Mouse (Mus musculus): ENCODE measurements around the gene Hivep3. TPM values are rescaled to one million over a fixed set of nuclear protein-coding genes. Genes with fewer than 3 reads are reported as not detected.

Hivep3 gene
- polyA plus RNA-seq, 1 experiment from 2014 or later, result 2.0 TPM

- 90% methylated on average over 10 of the region's 10 CpGs for WGBS
- H3K27me3 ChIP-seq (ENCODE audit: control insufficient read depth, insufficient read depth, low read length), result no peaks in the 10 kb centered on the region
- ATAC-seq (ENCODE audit: low FRiP score), result no peak
- H3K36me3 ChIP-seq (ENCODE audit: control insufficient read depth, insufficient read depth, low read length), result no peaks in the 10 kb centered on the region
- no peak overlapping the region for H3K9ac ChIP-seq (ENCODE audit: low read length)
- H3K4me1 ChIP-seq (ENCODE audit: control insufficient read depth, insufficient read depth, low read length), result peaks cover 9% of the 10 kb centered on the region; the same call in 1 of the 2 replicates
- no peak overlapping the region for H3K4me3 ChIP-seq (ENCODE audit: low read depth, low read length)
- no peaks in the 10 kb centered on the region for H3K9me3 ChIP-seq (ENCODE audit: control insufficient read depth, low read length)
- H3K27ac ChIP-seq (ENCODE audit: low read depth, low read length), result no peak overlapping the region
- H3K4me2 ChIP-seq, result no peak overlapping the region
- DNase-seq (ENCODE audit: low spot score, missing footprints), result no peak
Observed at GRCm38 (mm10) chr4:119975242-119975641, 241.7 kb downstream of the Hivep3 start.

GRCm38 (mm10) chr4:119975822-119976221 is 242.2 kb downstream of the Hivep3 start:
- no peaks in the 10 kb centered on the region for H3K36me3 ChIP-seq (ENCODE audit: control insufficient read depth, insufficient read depth, low read length)
- no peak overlapping the region for H3K4me2 ChIP-seq
- DNase-seq (ENCODE audit: low spot score, missing footprints) (peak; percentile 72), ATAC-seq (ENCODE audit: low FRiP score) (peak; percentile 19; the same call in 1 of the 2 replicates)
- H3K9me3 ChIP-seq (ENCODE audit: control insufficient read depth, low read length), result no peaks in the 10 kb centered on the region
- no peak overlapping the region for H3K9ac ChIP-seq (ENCODE audit: low read length)
- no peaks in the 10 kb centered on the region for H3K27me3 ChIP-seq (ENCODE audit: control insufficient read depth, insufficient read depth, low read length)
- no peak overlapping the region for H3K27ac ChIP-seq (ENCODE audit: low read depth, low read length)
- peaks cover 9% of the 10 kb centered on the region; the same call in 1 of the 2 replicates for H3K4me1 ChIP-seq (ENCODE audit: control insufficient read depth, insufficient read depth, low read length)
- 77% methylated on average over 12 of the region's 12 CpGs for WGBS
- no peak overlapping the region for H3K4me3 ChIP-seq (ENCODE audit: low read depth, low read length)

- no peak overlapping the region for H3K27ac ChIP-seq (ENCODE audit: low read depth, low read length)
- no peak for DNase-seq (ENCODE audit: low spot score, missing footprints)
- peak; percentile 66 for ATAC-seq (ENCODE audit: low FRiP score)
- no peaks in the 10 kb centered on the region for H3K27me3 ChIP-seq (ENCODE audit: control insufficient read depth, insufficient read depth, low read length)
- 33% methylated on average over 2 of the region's 3 CpGs for WGBS
- no peaks in the 10 kb centered on the region for H3K9me3 ChIP-seq (ENCODE audit: control insufficient read depth, low read length)
- no peak overlapping the region for H3K9ac ChIP-seq (ENCODE audit: low read length)
- no peak overlapping the region for H3K4me2 ChIP-seq
- no peaks in the 10 kb centered on the region for H3K36me3 ChIP-seq (ENCODE audit: control insufficient read depth, insufficient read depth, low read length)
- H3K4me1 ChIP-seq (ENCODE audit: control insufficient read depth, insufficient read depth, low read length), result peaks cover 9% of the 10 kb centered on the region; the same call in 1 of the 2 replicates
- no peak overlapping the region for H3K4me3 ChIP-seq (ENCODE audit: low read depth, low read length)
Observed at GRCm38 (mm10) chr4:119976428-119977168, 243.0 kb downstream of the Hivep3 start.

- no peaks in the 10 kb centered on the region for H3K36me3 ChIP-seq (ENCODE audit: control insufficient read depth, insufficient read depth, low read length)
- H3K4me2 ChIP-seq, result no peak overlapping the region
- ATAC-seq (ENCODE audit: low FRiP score) (no peak), DNase-seq (ENCODE audit: low spot score, missing footprints) (no peak)
- H3K4me1 ChIP-seq (ENCODE audit: control insufficient read depth, insufficient read depth, low read length), result peaks cover 9% of the 10 kb centered on the region; the same call in 1 of the 2 replicates
- H3K27me3 ChIP-seq (ENCODE audit: control insufficient read depth, insufficient read depth, low read length), result no peaks in the 10 kb centered on the region
- WGBS, result 81% methylated on average over 7 of the region's 7 CpGs
- H3K9me3 ChIP-seq (ENCODE audit: control insufficient read depth, low read length), result no peaks in the 10 kb centered on the region
- no peak overlapping the region for H3K4me3 ChIP-seq (ENCODE audit: low read depth, low read length)
- no peak overlapping the region for H3K27ac ChIP-seq (ENCODE audit: low read depth, low read length)
- no peak overlapping the region for H3K9ac ChIP-seq (ENCODE audit: low read length)
Observed at GRCm38 (mm10) chr4:119977817-119978491, 244.4 kb downstream of the Hivep3 start.

DNA sequence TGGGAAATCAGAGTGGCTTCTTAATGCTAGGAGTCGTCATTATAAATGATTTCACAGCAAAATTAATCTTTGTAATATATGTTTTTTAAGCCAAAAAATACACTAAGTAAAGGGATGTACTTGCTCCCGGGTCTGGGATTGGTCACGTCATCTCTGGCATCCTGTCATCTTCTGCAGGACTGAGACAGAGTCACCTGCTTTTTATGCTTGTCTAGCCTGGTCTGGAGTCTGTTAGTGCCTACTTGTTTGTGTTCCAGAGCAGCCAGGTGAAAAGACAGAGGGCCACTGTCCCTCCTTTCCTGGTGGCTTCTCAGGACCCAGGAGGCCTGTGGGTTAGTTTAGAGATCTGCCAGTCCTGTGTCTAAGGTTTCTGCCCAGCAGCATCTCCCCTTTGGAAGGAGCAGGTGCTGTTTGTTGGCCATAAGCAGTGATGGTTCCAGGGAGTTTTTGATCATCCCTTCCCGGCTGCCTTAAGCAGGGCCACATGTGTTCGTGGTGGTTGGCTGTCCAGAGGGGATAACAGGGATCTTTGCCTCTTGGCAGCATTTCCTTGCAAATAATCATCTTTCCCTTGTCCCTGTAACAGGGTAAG is 245.8 kb downstream of the Hivep3 start:
- H3K4me3 ChIP-seq (ENCODE audit: low read depth, low read length), result no peak overlapping the region
- H3K27ac ChIP-seq (ENCODE audit: low read depth, low read length), result no peak overlapping the region
- no peak for DNase-seq (ENCODE audit: low spot score, missing footprints)
- H3K36me3 ChIP-seq (ENCODE audit: control insufficient read depth, insufficient read depth, low read length), result no peaks in the 10 kb centered on the region
- no peak overlapping the region for H3K9ac ChIP-seq (ENCODE audit: low read length)
- no peak overlapping the region for H3K4me2 ChIP-seq
- H3K9me3 ChIP-seq (ENCODE audit: control insufficient read depth, low read length), result no peaks in the 10 kb centered on the region
- no peak for ATAC-seq (ENCODE audit: low FRiP score)
- H3K4me1 ChIP-seq (ENCODE audit: control insufficient read depth, insufficient read depth, low read length), result peaks cover 9% of the 10 kb centered on the region; the same call in 1 of the 2 replicates
- H3K27me3 ChIP-seq (ENCODE audit: control insufficient read depth, insufficient read depth, low read length), result no peaks in the 10 kb centered on the region
- 80% methylated on average over 5 of the region's 5 CpGs for WGBS

- Histone ChIP-seq H3K9ac (ENCODE audit: low read length) (no peak overlapping the region), H3K4me1 (ENCODE audit: control insufficient read depth, insufficient read depth, low read length) (peaks cover 9% of the 10 kb centered on the region; the same call in 1 of the 2 replicates), H3K4me2 (no peak overlapping the region), H3K4me3 (ENCODE audit: low read depth, low read length) (no peak overlapping the region), H3K36me3 (ENCODE audit: control insufficient read depth, insufficient read depth, low read length) (no peaks in the 10 kb centered on the region), H3K27me3 (ENCODE audit: control insufficient read depth, insufficient read depth, low read length) (no peaks in the 10 kb centered on the region), H3K9me3 (ENCODE audit: control insufficient read depth, low read length) (no peaks in the 10 kb centered on the region), H3K27ac (ENCODE audit: low read depth, low read length) (no peak overlapping the region)
- ATAC-seq (ENCODE audit: low FRiP score) (no peak), DNase-seq (ENCODE audit: low spot score, missing footprints) (no peak)
- 64% methylated on average over 2 of the region's 2 CpGs for WGBS
Observed at GRCm38 (mm10) chr4:119979918-119980317, 246.3 kb downstream of the Hivep3 start.

- Histone ChIP-seq H3K4me3 (ENCODE audit: low read depth, low read length) (no peak overlapping the region), H3K9me3 (ENCODE audit: control insufficient read depth, low read length) (no peaks in the 10 kb centered on the region), H3K36me3 (ENCODE audit: control insufficient read depth, insufficient read depth, low read length) (no peaks in the 10 kb centered on the region), H3K4me2 (no peak overlapping the region), H3K27me3 (ENCODE audit: control insufficient read depth, insufficient read depth, low read length) (no peaks in the 10 kb centered on the region), H3K9ac (ENCODE audit: low read length) (no peak overlapping the region), H3K27ac (ENCODE audit: low read depth, low read length) (no peak overlapping the region), H3K4me1 (ENCODE audit: control insufficient read depth, insufficient read depth, low read length) (peaks cover 7% of the 10 kb centered on the region; the same call in 1 of the 2 replicates)
- no peak for ATAC-seq (ENCODE audit: low FRiP score)
- no peak for DNase-seq (ENCODE audit: low spot score, missing footprints)
- 88% methylated on average over 12 of the region's 12 CpGs for WGBS
Observed at GRCm38 (mm10) chr4:119981047-119981720, 247.6 kb downstream of the Hivep3 start.

- H3K4me1 ChIP-seq (ENCODE audit: control insufficient read depth, insufficient read depth, low read length), result peaks cover 11% of the 10 kb centered on the region
- no peak for ATAC-seq (ENCODE audit: low FRiP score)
- H3K4me3 ChIP-seq (ENCODE audit: low read depth, low read length), result no peak overlapping the region
- no peaks in the 10 kb centered on the region for H3K27me3 ChIP-seq (ENCODE audit: control insufficient read depth, insufficient read depth, low read length)
- H3K9ac ChIP-seq (ENCODE audit: low read length), result no peak overlapping the region
- WGBS, result 87% methylated on average over 5 of the region's 5 CpGs
- H3K4me2 ChIP-seq, result no peak overlapping the region
- H3K27ac ChIP-seq (ENCODE audit: low read depth, low read length), result no peak overlapping the region
- H3K9me3 ChIP-seq (ENCODE audit: control insufficient read depth, low read length), result no peaks in the 10 kb centered on the region
- no peaks in the 10 kb centered on the region for H3K36me3 ChIP-seq (ENCODE audit: control insufficient read depth, insufficient read depth, low read length)
- no peak for DNase-seq (ENCODE audit: low spot score, missing footprints)
Observed at GRCm38 (mm10) chr4:119986065-119986464, 252.5 kb downstream of the Hivep3 start.
